Mouse (Mus musculus): ENCODE measurements around the gene Zbtb8a. TPM values are rescaled to one million over a fixed set of nuclear protein-coding genes. Genes with fewer than 3 reads are reported as not detected.
"Not testable (repeated sequence)": the region's sequence is repeated elsewhere in the genome, so short reads cannot be mapped to it uniquely, and the experiment has no call there.

Gene Zbtb8a
- polyA plus RNA-seq (2016; fragmentation: Nextera tagmentation; extraction: Ambion mirVana): 12.0 and 13.0 TPM in 2 replicates

GRCm38 (mm10) chr4:129377601-129378390 lies at the start of gene Zbtb8a:
Gene Zbtb8a, minus strand, starts transcription at chr4:129378116.
- H3K4me3 ChIP-seq (replicated peaks): peak within 1 kb of the TSS; percentile 83
- peaks cover 27% of the 10 kb centered on the region for H3K27me3 ChIP-seq
- H3K9me3 ChIP-seq: no peaks in the 10 kb centered on the region
- WGBS: 2% methylated on average over 62 of the region's 65 CpGs
- H3K36me3 ChIP-seq: no peaks in the 10 kb centered on the region
- peak; percentile 50; the same call in 1 of the 2 replicates for ATAC-seq (ENCODE audit: insufficient number of reproducible peaks, insufficient read depth, low FRiP score, low TSS enrichment, low read depth)
- peak within 1 kb of the TSS; percentile 69 for H3K4me2 ChIP-seq
- H3K27ac ChIP-seq: peak within 1 kb of the TSS; percentile 75
- H3K9ac ChIP-seq (replicated peaks): peak within 1 kb of the TSS; percentile 89
- H3K4me1 ChIP-seq (replicated peaks): peaks cover 27% of the 10 kb centered on the region

- no peak overlapping the region for H3K27ac ChIP-seq
- H3K36me3 ChIP-seq: no peaks in the 10 kb centered on the region
- no peaks in the 10 kb centered on the region for H3K27me3 ChIP-seq
- H3K9me3 ChIP-seq: no peaks in the 10 kb centered on the region
- ATAC-seq (ENCODE audit: insufficient number of reproducible peaks, insufficient read depth, low FRiP score, low TSS enrichment, low read depth): no peak
- H3K4me2 ChIP-seq: no peak overlapping the region
- WGBS: 73% methylated on average over 5 of the region's 5 CpGs
- H3K4me3 ChIP-seq (replicated peaks): no peak overlapping the region
- no peak overlapping the region for H3K9ac ChIP-seq (replicated peaks)
- no peaks in the 10 kb centered on the region for H3K4me1 ChIP-seq (replicated peaks)
Measured at GRCm38 (mm10) chr4:129418321-129418720, 40.4 kb upstream of the Zbtb8a start.

DNA sequence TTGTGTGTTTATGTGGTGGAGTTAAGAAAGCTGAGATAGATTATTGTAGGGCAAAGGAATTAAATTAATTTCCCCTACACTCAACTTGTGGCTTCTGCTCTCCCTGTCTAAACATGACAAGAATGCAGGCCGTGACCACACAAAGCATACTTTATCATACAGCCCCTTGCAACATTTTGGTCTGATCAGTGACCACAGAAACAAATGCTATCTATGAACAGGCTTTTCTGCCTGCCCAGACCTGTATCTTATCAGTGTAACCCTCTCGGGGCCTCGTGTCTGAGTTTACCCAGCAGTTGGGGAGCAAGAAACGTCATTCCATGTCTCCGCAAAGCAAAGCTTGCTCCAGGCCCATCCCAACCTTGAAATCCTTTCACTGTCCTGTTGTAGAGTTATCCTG lies 38.6 kb upstream of the Zbtb8a start:
- 80% methylated on average over 5 of the region's 5 CpGs for WGBS
- Histone ChIP-seq H3K9ac (replicated peaks) (no peak overlapping the region), H3K4me2 (no peak overlapping the region), H3K27me3 (no peaks in the 10 kb centered on the region), H3K4me1 (replicated peaks) (no peaks in the 10 kb centered on the region), H3K36me3 (no peaks in the 10 kb centered on the region), H3K9me3 (no peaks in the 10 kb centered on the region), H3K27ac (no peak overlapping the region), H3K4me3 (replicated peaks) (no peak overlapping the region)
- ATAC-seq (ENCODE audit: insufficient number of reproducible peaks, insufficient read depth, low FRiP score, low TSS enrichment, low read depth): no peak

- Histone ChIP-seq H3K27me3 (no peaks in the 10 kb centered on the region), H3K4me3 (replicated peaks) (no peak overlapping the region), H3K9me3 (no peaks in the 10 kb centered on the region), H3K4me1 (replicated peaks) (no peaks in the 10 kb centered on the region), H3K36me3 (no peaks in the 10 kb centered on the region), H3K9ac (replicated peaks) (no peak overlapping the region), H3K4me2 (no peak overlapping the region), H3K27ac (no peak overlapping the region)
- ATAC-seq (ENCODE audit: insufficient number of reproducible peaks, insufficient read depth, low FRiP score, low TSS enrichment, low read depth): no peak
- 91% methylated on average over 5 of the region's 5 CpGs for WGBS
Measured at GRCm38 (mm10) chr4:129415892-129416291, 38.0 kb upstream of the Zbtb8a start.

DNA sequence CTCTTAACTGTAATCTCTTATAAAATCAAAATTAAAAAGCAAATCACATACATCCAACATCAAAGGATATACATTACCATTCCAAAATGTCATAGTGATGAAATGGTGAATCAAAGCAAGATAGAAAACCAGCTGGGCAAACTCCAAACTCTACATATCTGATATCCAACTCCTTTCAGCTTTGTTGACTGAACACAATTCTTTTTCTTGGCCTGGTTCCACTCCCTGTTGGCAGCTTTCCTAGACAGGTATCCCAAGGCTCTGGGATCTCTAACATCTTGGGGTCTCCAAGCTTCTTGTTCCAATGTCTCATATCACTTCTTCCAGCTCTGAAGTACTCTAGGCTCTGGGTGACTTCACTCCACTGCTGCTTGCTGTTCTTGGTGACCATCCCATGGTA lies 33.1 kb upstream of the Zbtb8a start:
- H3K9ac ChIP-seq (replicated peaks): no peak overlapping the region
- H3K4me3 ChIP-seq (replicated peaks): no peak overlapping the region
- H3K4me1 ChIP-seq (replicated peaks): peaks cover 6% of the 10 kb centered on the region; the same call in 1 of the 2 replicates
- no peak for ATAC-seq (ENCODE audit: insufficient number of reproducible peaks, insufficient read depth, low FRiP score, low TSS enrichment, low read depth)
- no peak overlapping the region for H3K27ac ChIP-seq
- H3K4me2 ChIP-seq: no peak overlapping the region
- H3K27me3 ChIP-seq: peaks cover 17% of the 10 kb centered on the region
- no peaks in the 10 kb centered on the region for H3K36me3 ChIP-seq
- 0 out of 2 replicates have a peak, but pooled peaks cover 5% of the 10 kb centered on the region for H3K9me3 ChIP-seq

DNA sequence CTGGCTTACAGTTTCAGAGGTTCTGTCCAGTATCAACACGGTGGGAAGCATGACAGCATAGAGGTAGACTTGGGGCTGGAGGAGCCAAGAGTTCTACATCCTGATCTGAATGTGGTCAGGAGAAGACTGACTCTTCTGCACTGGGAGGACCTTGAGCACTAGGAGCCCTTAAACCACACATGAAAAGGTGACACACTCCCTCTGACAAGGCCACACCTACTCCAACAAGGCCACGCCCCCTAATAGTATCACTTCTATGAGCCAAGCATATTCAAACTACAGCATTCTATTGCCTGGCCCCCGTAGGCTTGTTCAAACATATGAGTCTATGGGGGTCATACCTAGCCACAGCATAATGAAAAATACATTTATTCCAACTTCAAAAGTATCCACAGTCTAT lies 32.6 kb upstream of the Zbtb8a start:
- not testable (repeated sequence) for H3K4me1 ChIP-seq (replicated peaks); ATAC-seq (ENCODE audit: insufficient number of reproducible peaks, insufficient read depth, low FRiP score, low TSS enrichment, low read depth); H3K4me3 ChIP-seq (replicated peaks); H3K36me3 ChIP-seq; H3K9me3 ChIP-seq; H3K4me2 ChIP-seq; H3K27ac ChIP-seq; H3K9ac ChIP-seq (replicated peaks)
- H3K27me3 ChIP-seq: peaks cover 20% of the 10 kb centered on the region
- 90% methylated on average over 3 of the region's 3 CpGs for WGBS

DNA sequence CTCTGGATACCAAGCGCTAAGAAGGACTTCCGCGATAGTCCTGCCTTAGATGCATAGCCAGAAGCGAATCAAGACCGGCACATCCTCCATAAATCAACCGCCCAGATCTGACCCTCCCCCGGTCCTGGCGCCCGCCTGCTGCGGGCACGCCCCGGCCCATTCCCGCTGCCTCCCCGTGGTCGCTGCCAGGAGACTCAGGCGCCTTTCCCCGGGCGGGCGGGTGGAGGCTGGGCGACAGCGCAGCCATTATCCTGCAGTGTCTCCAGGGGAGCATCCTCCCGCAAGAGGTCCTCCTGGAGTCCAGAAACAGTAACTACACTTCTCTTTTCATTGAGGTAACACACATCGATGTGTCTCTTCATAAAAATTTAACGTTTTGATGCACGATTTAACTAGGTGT lies 28.5 kb upstream of the Zbtb8a start:
- peak overlapping the region; percentile 38 for H3K4me3 ChIP-seq (replicated peaks)
- H3K4me2 ChIP-seq: peak overlapping the region; percentile 66
- H3K27me3 ChIP-seq: peaks cover 27% of the 10 kb centered on the region
- ATAC-seq (ENCODE audit: insufficient number of reproducible peaks, insufficient read depth, low FRiP score, low TSS enrichment, low read depth): no peak
- WGBS: 2% methylated on average over 25 of the region's 25 CpGs
- H3K9me3 ChIP-seq: 0 out of 2 replicates have a peak, but pooled peaks cover 5% of the 10 kb centered on the region
- H3K27ac ChIP-seq: no peak overlapping the region
- H3K9ac ChIP-seq (replicated peaks): peak overlapping the region; percentile 54
- H3K4me1 ChIP-seq (replicated peaks): peaks cover 6% of the 10 kb centered on the region; the same call in 1 of the 2 replicates
- no peaks in the 10 kb centered on the region for H3K36me3 ChIP-seq

DNA sequence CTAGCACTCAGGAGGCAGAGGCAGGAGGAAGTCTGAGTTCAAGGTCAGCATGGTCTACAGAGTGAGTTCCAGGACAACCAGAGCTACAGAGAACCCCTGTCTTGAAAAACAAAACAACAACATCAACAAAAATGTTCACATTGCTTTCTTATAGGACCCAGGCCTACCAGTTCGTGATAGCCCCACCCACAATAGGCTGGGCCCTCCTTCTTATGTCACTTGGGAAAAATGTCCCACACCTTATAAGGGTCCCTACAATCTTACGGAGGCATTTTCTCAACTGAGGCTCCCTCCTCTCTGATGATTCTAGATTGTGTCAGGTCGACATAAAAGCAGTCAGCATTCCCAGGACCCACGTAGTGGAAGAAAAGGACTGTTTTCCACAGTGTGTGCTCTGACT lies 21.9 kb upstream of the Zbtb8a start:
- no peaks in the 10 kb centered on the region for H3K9me3 ChIP-seq
- H3K36me3 ChIP-seq: no peaks in the 10 kb centered on the region
- no peak overlapping the region for H3K9ac ChIP-seq (replicated peaks)
- no peak overlapping the region for H3K4me3 ChIP-seq (replicated peaks)
- peaks cover 3% of the 10 kb centered on the region; the same call in 1 of the 2 replicates for H3K27me3 ChIP-seq
- no peaks in the 10 kb centered on the region for H3K4me1 ChIP-seq (replicated peaks)
- 81% methylated on average over 4 of the region's 4 CpGs for WGBS
- H3K27ac ChIP-seq: no peak overlapping the region
- no peak overlapping the region for H3K4me2 ChIP-seq
- no peak for ATAC-seq (ENCODE audit: insufficient number of reproducible peaks, insufficient read depth, low FRiP score, low TSS enrichment, low read depth)

DNA sequence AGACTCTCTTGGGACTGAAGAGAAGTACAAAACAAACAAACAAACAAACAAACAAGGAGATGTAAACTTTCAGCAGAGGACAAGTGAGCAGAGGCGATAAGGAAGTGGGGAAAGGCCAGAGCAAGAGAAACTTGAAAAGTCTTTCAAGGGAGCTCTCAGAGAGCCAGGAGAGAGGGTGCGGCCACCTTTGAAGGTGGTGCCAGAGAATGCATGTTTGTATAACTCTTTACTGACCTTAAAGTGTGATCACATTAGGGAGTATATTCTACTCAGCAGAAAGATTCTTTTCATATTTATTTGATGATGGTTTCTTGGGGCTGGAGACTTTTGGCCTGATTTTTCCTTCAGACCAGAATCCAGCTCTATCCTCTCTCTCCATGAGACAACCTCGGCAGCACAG lies 19.0 kb upstream of the Zbtb8a start:
- Histone ChIP-seq H3K4me2 (no peak overlapping the region), H3K27ac (no peak overlapping the region), H3K4me1 (replicated peaks) (no peaks in the 10 kb centered on the region), H3K27me3 (no peaks in the 10 kb centered on the region), H3K9ac (replicated peaks) (no peak overlapping the region), H3K36me3 (no peaks in the 10 kb centered on the region), H3K9me3 (no peaks in the 10 kb centered on the region), H3K4me3 (replicated peaks) (no peak overlapping the region)
- 85% methylated on average over 3 of the region's 3 CpGs for WGBS
- ATAC-seq (ENCODE audit: insufficient number of reproducible peaks, insufficient read depth, low FRiP score, low TSS enrichment, low read depth): no peak

GRCm38 (mm10) chr4:129394089-129394870 lies 16.4 kb upstream of the Zbtb8a start:
- WGBS: 55% methylated on average over 12 of the region's 12 CpGs

DNA sequence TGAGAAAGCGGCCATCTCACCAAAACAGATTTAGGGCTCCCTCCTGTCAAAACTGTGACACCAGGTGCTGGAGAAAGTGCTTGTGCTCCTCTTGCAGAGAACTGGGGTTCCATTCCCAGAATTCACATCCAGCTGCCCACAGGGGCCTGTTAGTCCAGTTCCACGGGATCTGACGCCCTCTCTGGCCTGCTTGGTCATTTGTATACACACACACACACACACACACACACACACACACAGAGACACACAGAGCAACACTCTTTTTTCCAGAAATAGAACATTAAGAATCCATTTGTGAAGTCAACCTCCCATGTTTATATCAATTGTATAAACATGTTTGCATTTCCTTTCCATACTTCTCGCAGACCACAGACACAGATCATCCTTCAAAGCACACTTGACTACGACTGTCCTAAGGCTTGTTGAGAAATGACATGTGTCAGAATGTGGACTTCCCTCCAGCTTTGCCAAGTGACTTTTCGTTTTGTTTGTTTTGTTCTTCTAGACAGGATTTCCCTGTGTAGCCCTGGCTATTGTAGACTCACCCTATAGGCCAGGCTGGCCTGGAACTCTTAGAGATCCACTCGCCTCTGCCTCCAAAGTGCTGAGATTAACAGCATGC lies 13.1 kb upstream of the Zbtb8a start:
- ATAC-seq (ENCODE audit: insufficient number of reproducible peaks, insufficient read depth, low FRiP score, low TSS enrichment, low read depth): no peak
- WGBS: 84% methylated on average over 7 of the region's 7 CpGs
- Histone ChIP-seq H3K4me1 (replicated peaks) (no peaks in the 10 kb centered on the region), H3K9ac (replicated peaks) (no peak overlapping the region), H3K9me3 (no peaks in the 10 kb centered on the region), H3K4me2 (no peak overlapping the region), H3K4me3 (replicated peaks) (no peak overlapping the region), H3K27me3 (no peaks in the 10 kb centered on the region), H3K27ac (no peak overlapping the region), H3K36me3 (no peaks in the 10 kb centered on the region)

More at GRCm38 (mm10) chr4:129394089-129394870, 16.4 kb upstream of the Zbtb8a start:
- Histone ChIP-seq H3K4me1 (replicated peaks) (no peaks in the 10 kb centered on the region), H3K27me3 (no peaks in the 10 kb centered on the region), H3K9ac (replicated peaks) (no peak overlapping the region), H3K36me3 (no peaks in the 10 kb centered on the region), H3K9me3 (no peaks in the 10 kb centered on the region), H3K4me2 (no peak overlapping the region), H3K27ac (no peak overlapping the region), H3K4me3 (replicated peaks) (no peak overlapping the region)
- no peak for ATAC-seq (ENCODE audit: insufficient number of reproducible peaks, insufficient read depth, low FRiP score, low TSS enrichment, low read depth)
